Mouse (Mus musculus) limb, embryonic 15.5 days (tissue): Measurements from ENCODE around the gene Vmn1r89. TPM values are rescaled to one million over a fixed set of nuclear protein-coding genes. Genes with fewer than 3 reads are reported as not detected.

Experiments
- ATAC-seq: fragments of 200-750 bp; cut with Nextera tagmentation; 2 replicates; pipeline ENCODE4 v1.8.0; 2017; ENCODE audit warnings: low read depth, moderate TSS enrichment; ENCODE audit not compliant: insufficient number of reproducible peaks, low FRiP score, low TSS enrichment
- H3K27ac ChIP-seq: fragments of 300-500 bp; sonication (generic); 2 replicates; pipeline ENCODE4 v1.5.1; 2015; ENCODE audit warnings: moderate library complexity, mild to moderate bottlenecking, inconsistent platforms
- H3K27me3 ChIP-seq: fragments of 300-500 bp; sonication (generic); 2 replicates; pipeline ENCODE4 v1.6.1; 2015; ENCODE audit warnings: inconsistent platforms
- H3K36me3 ChIP-seq: fragments of 300-500 bp; sonication (generic); 2 replicates; pipeline ENCODE4 v1.6.1; 2015; ENCODE audit warnings: inconsistent platforms
- H3K4me1 ChIP-seq: fragments of 300-500 bp; sonication (generic); 2 replicates; pipeline ENCODE4 v1.6.1; 2015; ENCODE audit warnings: inconsistent platforms
- H3K4me2 ChIP-seq: fragments of 300-500 bp; sonication (generic); 2 replicates; pipeline ENCODE4 v1.6.1; 2015; ENCODE audit warnings: mild to moderate bottlenecking, inconsistent platforms
- H3K4me3 ChIP-seq: fragments of 300-500 bp; sonication (generic); 2 replicates; pipeline ENCODE4 v1.5.1; 2015; ENCODE audit warnings: mild to moderate bottlenecking, inconsistent platforms
- H3K9ac ChIP-seq: fragments of 300-500 bp; sonication (generic); 2 replicates; pipeline ENCODE4 v1.6.1; 2015; ENCODE audit warnings: inconsistent platforms
- H3K9me3 ChIP-seq: fragments of 300-500 bp; sonication (generic); 2 replicates; pipeline ENCODE4 v1.6.1; 2016; ENCODE audit warnings: inconsistent platforms
- WGBS: fragments of 180-500 bp; shearing (Covaris S2); methylation state at CpG from one replicate; pipeline ENCODE4 v1.1.7; 2015; 5-methylcytosine and 5-hydroxymethylcytosine counted together
- polyA plus RNA-seq: library from polyadenylated mRNA; unstranded; fragments of >200 nt; fragmentation: Nextera tagmentation; extraction: Ambion mirVana; gene quantifications from 2 replicates; pipeline ENCODE4 v1.2.1, GENCODE M21; 2015

The Vmn1r89 gene
- not detected in 2 replicates for polyA plus RNA-seq

GRCm38 (mm10) chr7:13212720-13213119 is at the start of gene Vmn1r89:
Vmn1r89 (plus strand) TSS chr7:13213020.
- H3K9me3 ChIP-seq = no peaks in the 10 kb centered on the region
- no peak within 1 kb of the TSS for H3K27ac ChIP-seq

GRCm38 (mm10) chr7:13260746-13261700 is 48.2 kb downstream of the Vmn1r89 start:
- Histone ChIP-seq H3K36me3 (no peaks in the 10 kb centered on the region), H3K9me3 (no peaks in the 10 kb centered on the region), H3K27ac (no peak overlapping the region), H3K4me1 (no peaks in the 10 kb centered on the region), H3K4me2 (no peak overlapping the region), H3K27me3 (no peaks in the 10 kb centered on the region), H3K4me3 (no peak overlapping the region), H3K9ac (no peak overlapping the region)
- 54% methylated on average over 50 of the region's 50 CpGs for WGBS
- ATAC-seq = no peak

More at GRCm38 (mm10) chr7:13212720-13213119, at the start of gene Vmn1r89:
- Histone ChIP-seq H3K4me3 (no peak within 1 kb of the TSS), H3K9ac (no peak within 1 kb of the TSS), H3K27me3 (no peaks in the 10 kb centered on the region), H3K4me1 (no peaks in the 10 kb centered on the region), H3K36me3 (no peaks in the 10 kb centered on the region), H3K4me2 (no peak within 1 kb of the TSS)
- ATAC-seq = no peak

GRCm38 (mm10) chr7:13263851-13264250 is 51.0 kb downstream of the Vmn1r89 start:
- no peak overlapping the region for H3K4me3 ChIP-seq
- no peak for ATAC-seq
- H3K9ac ChIP-seq = no peak overlapping the region
- WGBS = 87% methylated on average over 5 of the region's 5 CpGs
- no peaks in the 10 kb centered on the region for H3K9me3 ChIP-seq
- H3K36me3 ChIP-seq = no peaks in the 10 kb centered on the region
- H3K27me3 ChIP-seq = no peaks in the 10 kb centered on the region
- no peak overlapping the region for H3K27ac ChIP-seq
- H3K4me2 ChIP-seq = no peak overlapping the region
- H3K4me1 ChIP-seq = no peaks in the 10 kb centered on the region

GRCm38 (mm10) chr7:13264396-13264795 is 51.6 kb downstream of the Vmn1r89 start:
- Histone ChIP-seq H3K9ac (no peak overlapping the region), H3K4me1 (no peaks in the 10 kb centered on the region), H3K4me2 (no peak overlapping the region), H3K27ac (no peak overlapping the region), H3K27me3 (no peaks in the 10 kb centered on the region), H3K4me3 (no peak overlapping the region), H3K36me3 (peaks cover 4% of the 10 kb centered on the region; the same call in 1 of the 2 replicates), H3K9me3 (no peaks in the 10 kb centered on the region)
- WGBS = 68% methylated on average over 2 of the region's 2 CpGs
- ATAC-seq = no peak

- no peak for ATAC-seq
- Histone ChIP-seq H3K9me3 (no peaks in the 10 kb centered on the region), H3K27ac (no peak overlapping the region), H3K4me3 (no peak overlapping the region), H3K36me3 (peaks cover 6% of the 10 kb centered on the region), H3K9ac (no peak overlapping the region), H3K4me1 (no peaks in the 10 kb centered on the region), H3K4me2 (no peak overlapping the region), H3K27me3 (no peaks in the 10 kb centered on the region)
- WGBS = 81% methylated on average over 4 of the region's 4 CpGs
These were observed 56.0 kb downstream of the Vmn1r89 start for GRCm38 (mm10) chr7:13268749-13269260.

- H3K27me3 ChIP-seq = no peaks in the 10 kb centered on the region
- H3K4me3 ChIP-seq = no peak overlapping the region
- H3K4me2 ChIP-seq = no peak overlapping the region
- 84% methylated on average over 11 of the region's 11 CpGs for WGBS
- no peak overlapping the region for H3K9ac ChIP-seq
- no peak for ATAC-seq
- H3K9me3 ChIP-seq = no peaks in the 10 kb centered on the region
- H3K36me3 ChIP-seq = peaks cover 11% of the 10 kb centered on the region
- H3K4me1 ChIP-seq = no peaks in the 10 kb centered on the region
- no peak overlapping the region for H3K27ac ChIP-seq
These were observed 56.6 kb downstream of the Vmn1r89 start for GRCm38 (mm10) chr7:13269394-13269793.

Other genes with a start within 250 kb of the Vmn1r89 start
- gene Zfp324, start 247.2 kb upstream of the Vmn1r89 start, polyA plus RNA-seq = 13.3 and 13.5 TPM in 2 replicates
- 7.4 and 7.8 TPM in 2 replicates for gene Zfp446, start 235.2 kb upstream of the Vmn1r89 start, polyA plus RNA-seq
- gene Slc27a5, start 214.8 kb upstream of the Vmn1r89 start, polyA plus RNA-seq = 0.07 and 0.20 TPM in 2 replicates
- 189 and 243 TPM in 2 replicates for gene Trim28, start 213.9 kb upstream of the Vmn1r89 start, polyA plus RNA-seq
- 23.7 and 25.2 TPM in 2 replicates for gene Zbtb45, start 203.0 kb upstream of the Vmn1r89 start, polyA plus RNA-seq
- gene Chmp2a, start 178.2 kb upstream of the Vmn1r89 start, polyA plus RNA-seq = 179 and 185 TPM in 2 replicates
- 102 and 104 TPM in 2 replicates for gene Ube2m, start 174.7 kb upstream of the Vmn1r89 start, polyA plus RNA-seq
- gene Mzf1, start 158.3 kb upstream of the Vmn1r89 start, polyA plus RNA-seq = 2.5 and 3.7 TPM in 2 replicates
- 0.04 TPM in 1 of 2 replicates, not detected in the other for gene Vmn1r85, start 117.8 kb upstream of the Vmn1r89 start, polyA plus RNA-seq
- not detected in 2 replicates for gene Vmn1r86, start 93.1 kb upstream of the Vmn1r89 start, polyA plus RNA-seq
- gene Vmn1r87, start 72.9 kb upstream of the Vmn1r89 start, polyA plus RNA-seq = not detected in 2 replicates
- not detected in 2 replicates for gene Vmn1r88, start 53.5 kb upstream of the Vmn1r89 start, polyA plus RNA-seq
- 83.4 and 85.3 TPM in 2 replicates for gene Lig1, start 64.3 kb downstream of the Vmn1r89 start, polyA plus RNA-seq
- gene Zswim9, start 65.7 kb downstream of the Vmn1r89 start, polyA plus RNA-seq = 9.3 and 11.0 TPM in 2 replicates
- 0.90 and 1.0 TPM in 2 replicates for gene Pla2g4c, start 111.6 kb downstream of the Vmn1r89 start, polyA plus RNA-seq
- not detected in 2 replicates for gene Cabp5, start 185.1 kb downstream of the Vmn1r89 start, polyA plus RNA-seq
- gene Bsph1, start 237.8 kb downstream of the Vmn1r89 start, polyA plus RNA-seq = not detected in 2 replicates